Mouse (Mus musculus) cerebellum, adult 2 months (tissue): ENCODE measurements at regions not wholly inside any gene's neighbourhood (a gene's known extent, or its start where the extent isn't known, plus 50 kb on each side); places are given as distances from the start of the nearest gene placed in this dataset.

ENCODE experiments used
- CTCF ChIP-seq: fragments of 200-500 bp; IDR thresholded peaks from 2 replicates; pipeline ENCODE4 v1.5.1; 2011; ENCODE audit warnings: low read depth, mild to moderate bottlenecking, control low read depth, low read length, moderate library complexity, borderline replicate concordance; ENCODE audit not compliant: insufficient read depth
- POLR2A ChIP-seq: fragments of 200-500 bp; IDR thresholded peaks from 2 replicates; pipeline ENCODE4 v1.6.1; 2011; ENCODE audit warnings: low read length, control low read depth, borderline replicate concordance; ENCODE audit not compliant: insufficient read depth

DNA sequence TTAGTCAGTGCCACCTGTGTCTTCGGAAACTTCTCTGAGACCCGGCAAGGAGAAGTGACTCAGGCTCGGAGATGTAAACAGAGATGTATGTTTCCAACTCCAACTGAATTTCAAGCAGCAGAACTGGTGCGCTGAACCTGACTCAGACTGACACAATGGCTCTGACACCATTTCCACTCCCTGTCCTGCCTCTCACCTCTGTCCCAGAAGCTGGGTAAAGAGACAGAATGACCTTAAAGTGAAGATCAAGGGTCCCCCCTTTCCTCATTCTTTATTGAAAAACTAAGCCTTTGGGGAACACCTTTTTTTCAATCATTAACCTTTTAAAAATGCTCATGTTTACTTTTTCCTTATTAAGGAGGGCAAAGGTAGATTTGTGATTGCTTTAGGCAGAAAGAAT lies 979.4 kb upstream of the Lcorl start:
- TF ChIP-seq CTCF (no peak), POLR2A (no peak)
